Mouse (Mus musculus): ENCODE data around the gene Pik3cg. TPM values are rescaled to one million over a fixed set of nuclear protein-coding genes. Genes with fewer than 3 reads are reported as not detected.

The Pik3cg gene
- polyA plus RNA-seq, 1 experiment from 2014 or later: 1.00 TPM

DNA sequence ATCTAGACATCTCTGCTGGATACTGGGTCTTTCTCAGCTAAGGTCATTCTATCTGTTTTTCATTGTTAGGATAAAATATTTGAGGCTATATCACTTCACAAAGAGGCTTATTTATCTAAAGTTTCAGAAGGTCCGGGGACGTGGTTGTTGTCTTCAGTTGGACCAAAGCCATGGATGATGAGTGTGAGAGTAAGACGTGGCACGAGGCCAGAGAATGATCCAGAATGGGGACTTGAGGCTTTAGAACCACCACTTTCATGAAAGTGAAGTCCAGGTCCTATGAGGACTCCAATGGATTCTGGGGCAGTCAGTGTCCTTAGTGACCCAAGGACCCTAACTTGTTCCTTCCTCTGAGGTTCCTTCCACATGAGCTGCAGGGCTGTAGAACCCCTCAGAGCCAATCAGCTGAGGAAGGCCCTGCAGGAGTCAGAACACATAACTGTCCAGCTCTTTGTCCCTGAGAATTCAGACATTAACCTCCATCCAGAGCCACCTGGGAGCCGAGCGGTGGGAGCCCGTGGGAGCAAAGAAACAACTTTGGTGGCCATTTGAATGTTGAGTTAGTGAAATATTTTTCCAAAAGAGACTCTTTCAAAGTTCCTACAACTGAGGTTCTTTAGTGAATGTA lies 14.4 kb upstream of the Pik3cg start:
- H3K4me1 ChIP-seq: no peaks in the 10 kb centered on the region
- 87% methylated on average over 7 of the region's 7 CpGs for WGBS
- H3K27ac ChIP-seq: no peak overlapping the region
- ATAC-seq (ENCODE audit: low FRiP score): no peak
- no peaks in the 10 kb centered on the region for H3K36me3 ChIP-seq (replicated peaks)
- no peak overlapping the region for H3K9ac ChIP-seq
- H3K4me2 ChIP-seq: no peak overlapping the region
- no peaks in the 10 kb centered on the region for H3K9me3 ChIP-seq
- no peaks in the 10 kb centered on the region for H3K27me3 ChIP-seq
- no peak overlapping the region for H3K4me3 ChIP-seq (replicated peaks)

- no peak overlapping the region for H3K9ac ChIP-seq
- H3K27ac ChIP-seq: no peak overlapping the region
- WGBS: 86% methylated on average over 1 of the region's 1 CpGs
- no peak overlapping the region for H3K4me3 ChIP-seq (replicated peaks)
- H3K27me3 ChIP-seq: no peaks in the 10 kb centered on the region
- no peak overlapping the region for H3K4me2 ChIP-seq
- no peak for ATAC-seq (ENCODE audit: low FRiP score)
- no peaks in the 10 kb centered on the region for H3K9me3 ChIP-seq
- no peaks in the 10 kb centered on the region for H3K36me3 ChIP-seq (replicated peaks)
- H3K4me1 ChIP-seq: no peaks in the 10 kb centered on the region
Observed at GRCm38 (mm10) chr12:32220387-32220786, 11.9 kb upstream of the Pik3cg start.

GRCm38 (mm10) chr12:32215143-32215542 lies 6.7 kb upstream of the Pik3cg start:
- ATAC-seq (ENCODE audit: low FRiP score): no peak
- Histone ChIP-seq H3K27me3 (no peaks in the 10 kb centered on the region), H3K27ac (no peak overlapping the region), H3K9me3 (no peaks in the 10 kb centered on the region), H3K4me3 (replicated peaks) (no peak overlapping the region), H3K36me3 (replicated peaks) (no peaks in the 10 kb centered on the region), H3K4me2 (no peak overlapping the region), H3K4me1 (peaks cover 5% of the 10 kb centered on the region; the same call in 1 of the 2 replicates), H3K9ac (no peak overlapping the region)
- WGBS: 94% methylated on average over 6 of the region's 6 CpGs

DNA sequence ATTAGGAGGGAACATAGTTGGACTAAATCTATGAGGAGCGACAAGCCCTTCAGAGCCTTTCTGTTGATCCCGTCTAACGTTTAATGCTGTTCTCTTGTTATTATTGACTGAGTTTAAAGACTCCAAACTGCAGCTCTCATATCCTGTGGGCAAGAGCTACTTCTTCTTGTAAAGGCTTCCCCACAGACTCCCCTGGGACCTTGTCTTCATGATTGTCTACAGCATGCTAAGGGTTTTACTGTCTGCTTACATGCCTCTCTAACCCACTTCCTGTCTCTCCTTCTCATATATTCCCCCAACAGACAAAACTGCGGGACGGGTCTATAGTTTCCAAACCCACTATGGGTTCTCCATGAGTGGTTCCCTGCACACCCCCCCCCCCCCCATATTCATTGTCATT lies 4.2 kb upstream of the Pik3cg start:
- Histone ChIP-seq H3K27me3 (no peaks in the 10 kb centered on the region), H3K9me3 (no peaks in the 10 kb centered on the region)
- WGBS: 93% methylated on average over 5 of the region's 5 CpGs

DNA sequence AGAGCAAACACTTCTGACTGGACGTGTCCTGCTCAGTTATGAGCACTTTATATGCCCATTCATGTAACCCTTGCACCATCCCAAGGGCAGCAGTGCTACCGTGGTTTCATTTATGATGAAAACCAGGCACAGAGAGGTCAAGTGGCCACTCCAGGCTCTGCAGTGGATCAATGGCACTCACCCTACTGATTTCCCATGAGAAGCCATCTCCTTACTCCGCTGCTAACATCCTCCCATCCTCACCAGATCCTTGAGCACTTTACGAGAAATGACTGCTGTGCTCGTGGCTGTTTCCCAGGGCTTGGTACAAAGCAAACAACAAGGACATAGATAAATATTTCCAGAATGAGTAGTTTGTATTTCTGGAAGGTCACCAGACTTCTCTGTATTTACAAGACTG lies 3.7 kb upstream of the Pik3cg start:
- Histone ChIP-seq H3K9me3 (no peaks in the 10 kb centered on the region), H3K27ac (no peak overlapping the region), H3K9ac (no peak overlapping the region), H3K4me3 (replicated peaks) (no peak overlapping the region), H3K4me2 (no peak overlapping the region), H3K36me3 (replicated peaks) (no peaks in the 10 kb centered on the region), H3K4me1 (peaks cover 7% of the 10 kb centered on the region; the same call in 1 of the 2 replicates), H3K27me3 (no peaks in the 10 kb centered on the region)
- WGBS: 85% methylated on average over 5 of the region's 5 CpGs
- no peak for ATAC-seq (ENCODE audit: low FRiP score)

More for the DNA sequence above, 4.2 kb upstream of the Pik3cg start:
- H3K9ac ChIP-seq: no peak overlapping the region
- no peak overlapping the region for H3K27ac ChIP-seq
- H3K4me3 ChIP-seq (replicated peaks): no peak overlapping the region
- no peak overlapping the region for H3K4me2 ChIP-seq
- H3K36me3 ChIP-seq (replicated peaks): no peaks in the 10 kb centered on the region
- ATAC-seq (ENCODE audit: low FRiP score): no peak
- peaks cover 7% of the 10 kb centered on the region; the same call in 1 of the 2 replicates for H3K4me1 ChIP-seq

- no peaks in the 10 kb centered on the region for H3K9me3 ChIP-seq
- no peak overlapping the region for H3K27ac ChIP-seq
- no peak overlapping the region for H3K9ac ChIP-seq
- no peaks in the 10 kb centered on the region for H3K36me3 ChIP-seq (replicated peaks)
- peaks cover 7% of the 10 kb centered on the region; the same call in 1 of the 2 replicates for H3K4me1 ChIP-seq
- WGBS: 54% methylated on average over 4 of the region's 4 CpGs
- H3K4me3 ChIP-seq (replicated peaks): no peak overlapping the region
- H3K27me3 ChIP-seq: no peaks in the 10 kb centered on the region
- no peak for ATAC-seq (ENCODE audit: low FRiP score)
- no peak overlapping the region for H3K4me2 ChIP-seq
Observed at GRCm38 (mm10) chr12:32211257-32211656, 2.8 kb upstream of the Pik3cg start.

DNA sequence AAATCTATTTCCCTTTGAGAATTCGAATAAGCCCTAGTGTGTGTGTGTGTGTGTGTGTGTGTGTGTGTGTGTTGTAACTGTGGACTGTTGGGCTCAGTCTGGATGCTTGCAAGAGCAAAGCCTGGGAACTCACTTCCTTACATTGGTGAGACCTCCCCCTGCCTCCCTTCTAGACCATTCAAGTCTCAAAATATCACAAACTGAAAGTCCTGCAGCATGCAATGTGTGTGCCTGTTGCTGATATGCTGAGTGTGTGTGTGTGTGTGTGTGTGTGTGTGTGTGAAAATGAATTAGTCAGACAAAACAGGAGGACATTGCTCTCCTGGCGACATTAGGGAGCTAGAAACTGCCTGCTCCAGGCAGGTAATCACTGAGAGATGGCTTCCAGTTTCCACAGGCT lies 492 bp upstream of the Pik3cg start:
- no peak overlapping the region for H3K4me3 ChIP-seq (replicated peaks)
- WGBS: 79% methylated on average over 2 of the region's 2 CpGs
- no peak overlapping the region for H3K27ac ChIP-seq

GRCm38 (mm10) chr12:32207141-32207540 lies 1.3 kb downstream of the Pik3cg start:
- no peak overlapping the region for H3K9ac ChIP-seq
- H3K4me1 ChIP-seq: peaks cover 12% of the 10 kb centered on the region
- H3K4me3 ChIP-seq (replicated peaks): no peak overlapping the region
- WGBS: 83% methylated on average over 3 of the region's 3 CpGs
- no peak overlapping the region for H3K27ac ChIP-seq
- no peak overlapping the region for H3K4me2 ChIP-seq
- ATAC-seq (ENCODE audit: low FRiP score): no peak
- H3K9me3 ChIP-seq: no peaks in the 10 kb centered on the region
- no peaks in the 10 kb centered on the region for H3K27me3 ChIP-seq
- H3K36me3 ChIP-seq (replicated peaks): no peaks in the 10 kb centered on the region

More for the DNA sequence above, 492 bp upstream of the Pik3cg start:
- H3K9me3 ChIP-seq: no peaks in the 10 kb centered on the region
- H3K27me3 ChIP-seq: no peaks in the 10 kb centered on the region
- H3K4me2 ChIP-seq: no peak overlapping the region
- H3K9ac ChIP-seq: no peak overlapping the region
- ATAC-seq (ENCODE audit: low FRiP score): no peak
- H3K4me1 ChIP-seq: peaks cover 7% of the 10 kb centered on the region; the same call in 1 of the 2 replicates
- H3K36me3 ChIP-seq (replicated peaks): no peaks in the 10 kb centered on the region

DNA sequence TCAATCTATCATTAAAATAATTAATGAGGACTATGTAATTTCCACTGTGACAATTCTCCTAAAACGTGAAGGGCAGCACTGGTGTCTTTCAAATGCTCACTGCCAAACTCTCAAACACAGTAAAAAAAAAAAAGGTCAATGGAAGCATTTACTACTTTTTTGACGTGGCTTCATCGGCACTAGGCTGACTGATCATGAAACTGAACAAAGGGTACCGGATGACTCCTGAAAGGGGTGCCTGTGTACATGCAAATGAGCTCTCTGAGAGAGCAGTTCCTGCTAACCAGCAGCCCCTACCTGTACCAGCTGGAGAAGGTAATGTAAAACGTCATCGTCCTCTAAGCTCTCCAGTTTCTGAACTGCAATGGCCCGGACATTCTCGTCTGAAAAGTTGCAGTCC lies 4.8 kb downstream of the Pik3cg start:
- WGBS: 43% methylated on average over 8 of the region's 8 CpGs
- H3K4me1 ChIP-seq: peaks cover 6% of the 10 kb centered on the region; the same call in 1 of the 2 replicates
- H3K9ac ChIP-seq: no peak overlapping the region
- no peaks in the 10 kb centered on the region for H3K9me3 ChIP-seq
- H3K36me3 ChIP-seq (replicated peaks): no peaks in the 10 kb centered on the region
- H3K27me3 ChIP-seq: no peaks in the 10 kb centered on the region
- H3K4me3 ChIP-seq (replicated peaks): no peak overlapping the region
- no peak overlapping the region for H3K4me2 ChIP-seq
- H3K27ac ChIP-seq: no peak overlapping the region
- ATAC-seq (ENCODE audit: low FRiP score): no peak

DNA sequence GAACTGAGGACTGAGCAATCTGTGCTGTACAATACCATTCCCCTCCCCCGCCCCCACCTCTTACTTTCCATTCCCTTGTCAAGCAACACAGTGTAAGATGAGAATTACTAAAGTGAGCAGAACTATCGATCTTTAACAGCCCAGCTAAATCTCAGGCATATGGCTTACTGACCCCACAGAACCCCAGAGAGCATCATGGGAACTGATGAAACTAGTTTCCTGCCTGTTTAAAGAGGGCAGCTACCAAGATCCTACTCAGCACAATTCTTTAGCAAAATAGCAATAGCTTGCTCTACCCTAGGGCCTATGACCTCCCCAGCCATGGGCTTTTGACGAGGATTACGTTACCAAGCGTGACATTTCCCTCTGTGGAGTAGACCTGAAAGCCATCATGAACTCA lies 5.9 kb downstream of the Pik3cg start:
- H3K4me1 ChIP-seq: peaks cover 6% of the 10 kb centered on the region; the same call in 1 of the 2 replicates
- no peak overlapping the region for H3K27ac ChIP-seq
- no peak overlapping the region for H3K9ac ChIP-seq
- H3K27me3 ChIP-seq: no peaks in the 10 kb centered on the region
- no peak overlapping the region for H3K4me2 ChIP-seq
- H3K9me3 ChIP-seq: no peaks in the 10 kb centered on the region
- H3K4me3 ChIP-seq (replicated peaks): no peak overlapping the region
- no peak for ATAC-seq (ENCODE audit: low FRiP score)
- WGBS: 86% methylated on average over 5 of the region's 5 CpGs
- no peaks in the 10 kb centered on the region for H3K36me3 ChIP-seq (replicated peaks)

DNA sequence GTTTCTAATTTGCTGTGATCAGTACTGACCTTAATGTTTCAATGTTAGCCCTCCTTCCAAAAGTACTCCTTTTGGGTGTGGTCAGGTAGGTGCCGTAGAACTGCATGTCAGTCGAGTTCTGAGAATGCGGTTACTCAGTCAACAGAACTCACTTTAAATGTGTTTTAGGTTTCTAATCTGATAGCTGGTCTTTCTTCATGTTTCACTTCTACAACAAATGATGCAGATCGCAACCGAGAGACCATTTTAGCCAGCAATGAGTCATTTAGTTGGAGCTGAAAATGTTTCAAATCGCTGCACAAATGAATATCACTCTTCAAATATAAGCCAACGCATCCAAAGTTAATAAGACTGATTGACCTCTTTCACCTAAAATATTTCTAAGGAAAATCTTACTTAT lies 6.5 kb downstream of the Pik3cg start:
- H3K27me3 ChIP-seq: no peaks in the 10 kb centered on the region
- H3K4me1 ChIP-seq: peaks cover 6% of the 10 kb centered on the region; the same call in 1 of the 2 replicates
- H3K9me3 ChIP-seq: no peaks in the 10 kb centered on the region
- 95% methylated on average over 7 of the region's 7 CpGs for WGBS
- H3K4me3 ChIP-seq (replicated peaks): no peak overlapping the region
- no peak overlapping the region for H3K9ac ChIP-seq
- no peak for ATAC-seq (ENCODE audit: low FRiP score)
- H3K4me2 ChIP-seq: no peak overlapping the region
- no peak overlapping the region for H3K27ac ChIP-seq
- no peaks in the 10 kb centered on the region for H3K36me3 ChIP-seq (replicated peaks)

DNA sequence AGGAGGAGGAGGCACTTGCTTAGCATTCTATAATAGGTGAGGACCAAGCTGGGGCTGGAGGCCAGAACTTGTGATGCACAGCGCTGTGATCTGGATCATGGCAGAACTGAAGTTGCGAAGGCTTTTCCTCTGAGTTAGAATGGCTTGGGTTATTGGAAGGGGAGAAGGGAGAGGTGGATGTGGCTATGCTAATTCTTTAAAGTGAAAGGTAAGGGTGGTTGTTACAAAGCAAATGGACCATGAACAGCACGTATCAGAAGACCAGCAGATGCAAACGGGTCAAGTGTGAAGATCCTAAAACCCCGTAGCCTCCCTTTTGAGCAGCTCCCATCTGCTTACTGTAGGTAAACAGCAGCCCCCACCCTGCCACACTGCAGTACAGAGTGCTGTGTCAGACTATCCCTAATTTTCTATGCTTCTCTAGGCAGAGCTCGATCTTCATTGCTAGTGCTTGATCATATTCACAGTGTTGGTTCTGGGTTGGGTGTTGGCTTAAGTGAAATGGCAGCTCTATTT lies 7.3 kb downstream of the Pik3cg start:
- peaks cover 6% of the 10 kb centered on the region; the same call in 1 of the 2 replicates for H3K4me1 ChIP-seq
- H3K27ac ChIP-seq: no peak overlapping the region
- no peak overlapping the region for H3K9ac ChIP-seq
- H3K27me3 ChIP-seq: no peaks in the 10 kb centered on the region
- H3K4me3 ChIP-seq (replicated peaks): no peak overlapping the region
- ATAC-seq (ENCODE audit: low FRiP score): no peak
- 88% methylated on average over 6 of the region's 6 CpGs for WGBS
- H3K36me3 ChIP-seq (replicated peaks): no peaks in the 10 kb centered on the region
- no peaks in the 10 kb centered on the region for H3K9me3 ChIP-seq
- H3K4me2 ChIP-seq: no peak overlapping the region
